Mouse (Mus musculus) limb, embryonic 12.5 days (tissue): ENCODE measurements around the gene Dlx1. TPM values are rescaled to one million over a fixed set of nuclear protein-coding genes. Genes with fewer than 3 reads are reported as not detected.

Source experiments
- ATAC-seq: fragments of 200-750 bp; cut with Nextera tagmentation; 2 replicates; pipeline ENCODE4 v1.8.0; 2017; ENCODE audit warnings: low read depth, moderate TSS enrichment; ENCODE audit not compliant: insufficient number of reproducible peaks, insufficient read depth, low FRiP score, low TSS enrichment
- H3K27ac ChIP-seq: fragments of 300-500 bp; sonication (generic); 2 replicates; pipeline ENCODE4 v1.5.1; 2016; ENCODE audit warnings: mild to moderate bottlenecking, moderate library complexity
- H3K27me3 ChIP-seq: fragments of 300-500 bp; sonication (generic); 2 replicates; pipeline ENCODE4 v1.6.1; 2016; ENCODE audit warnings: mild to moderate bottlenecking, moderate library complexity
- H3K36me3 ChIP-seq: fragments of 300-500 bp; sonication (generic); 2 replicates; pipeline ENCODE4 v1.6.1; 2016; ENCODE audit warnings: mild to moderate bottlenecking, moderate library complexity
- H3K4me1 ChIP-seq: fragments of 300-500 bp; sonication (generic); replicated peaks from 2 replicates; pipeline ENCODE4 v1.6.1; 2016
- H3K4me2 ChIP-seq: fragments of 300-500 bp; sonication (generic); 2 replicates; pipeline ENCODE4 v1.6.1; 2016; ENCODE audit warnings: mild to moderate bottlenecking, moderate library complexity
- H3K4me3 ChIP-seq: fragments of 300-500 bp; sonication (generic); replicated peaks from 2 replicates; pipeline ENCODE4 v1.5.1; 2016; ENCODE audit warnings: mild to moderate bottlenecking
- H3K9ac ChIP-seq: fragments of 300-500 bp; sonication (generic); replicated peaks from 2 replicates; pipeline ENCODE4 v1.6.1; 2016; ENCODE audit warnings: mild to moderate bottlenecking, moderate library complexity
- H3K9me3 ChIP-seq: fragments of 300-500 bp; sonication (generic); 2 replicates; pipeline ENCODE4 v1.6.1; 2016; ENCODE audit warnings: mild to moderate bottlenecking, moderate library complexity
- WGBS: fragments of 180-500 bp; shearing (Covaris S2); methylation state at CpG from one replicate; pipeline ENCODE4 v1.1.7; 2016; 5-methylcytosine and 5-hydroxymethylcytosine counted together
- polyA plus RNA-seq: library from polyadenylated mRNA; unstranded; fragments of >200 nt; fragmentation: Nextera tagmentation; extraction: Ambion mirVana; gene quantifications from 2 replicates; pipeline ENCODE4 v1.2.1, GENCODE M21; 2016

Dlx1 gene
- polyA plus RNA-seq, 1 experiment from 2014 or later = 6.3 TPM

DNA sequence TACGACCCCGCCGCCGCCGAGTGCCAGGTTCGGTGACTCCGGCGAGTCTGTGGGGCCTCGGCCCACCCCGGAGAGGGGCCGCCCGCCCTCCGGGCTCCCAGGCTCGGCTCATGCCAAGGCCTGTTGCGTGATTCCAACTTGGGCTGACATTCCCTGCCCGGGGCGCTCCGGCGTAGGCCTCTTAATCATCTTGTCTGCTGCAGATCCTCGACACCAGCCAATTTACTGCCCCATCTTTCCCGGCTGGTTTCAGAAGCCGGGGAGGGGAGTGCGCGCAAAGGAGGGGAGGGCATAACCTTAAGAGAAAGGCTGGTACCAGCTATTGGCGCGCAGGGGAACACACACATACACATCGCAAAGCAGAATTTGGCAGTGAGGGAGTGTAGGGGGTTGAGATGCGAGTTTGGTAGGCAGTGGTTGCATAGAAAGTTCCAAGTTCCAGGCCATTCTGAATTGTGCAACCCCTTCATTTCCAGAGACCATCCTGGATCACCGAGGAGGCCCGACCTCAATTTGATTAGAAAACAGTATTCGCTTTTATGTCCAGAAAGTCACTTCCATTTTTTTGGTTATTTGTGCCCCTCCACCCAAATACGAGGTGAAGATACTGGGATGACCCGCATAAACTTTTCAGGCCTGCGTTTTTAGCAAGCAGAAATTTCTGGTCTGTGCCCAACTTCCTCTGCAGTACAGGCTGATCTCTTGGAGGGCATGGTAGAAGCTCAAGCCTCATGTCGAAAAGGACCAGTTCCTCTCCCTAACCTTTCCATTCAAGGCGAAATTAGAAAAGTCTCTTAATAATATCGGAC, 13.7 kb downstream of the Dlx1 start:
- Histone ChIP-seq H3K9me3 (no peaks in the 10 kb centered on the region), H3K9ac (no peak overlapping the region), H3K27me3 (peaks cover 98% of the 10 kb centered on the region), H3K36me3 (no peaks in the 10 kb centered on the region), H3K4me1 (peaks cover 61% of the 10 kb centered on the region), H3K27ac (no peak overlapping the region), H3K4me2 (peak overlapping the region; percentile 49), H3K4me3 (peak overlapping the region; percentile 28)
- peak; percentile 17; the same call in 1 of the 2 replicates for ATAC-seq
- under 1% methylated on average over 37 of the region's 37 CpGs for WGBS

DNA sequence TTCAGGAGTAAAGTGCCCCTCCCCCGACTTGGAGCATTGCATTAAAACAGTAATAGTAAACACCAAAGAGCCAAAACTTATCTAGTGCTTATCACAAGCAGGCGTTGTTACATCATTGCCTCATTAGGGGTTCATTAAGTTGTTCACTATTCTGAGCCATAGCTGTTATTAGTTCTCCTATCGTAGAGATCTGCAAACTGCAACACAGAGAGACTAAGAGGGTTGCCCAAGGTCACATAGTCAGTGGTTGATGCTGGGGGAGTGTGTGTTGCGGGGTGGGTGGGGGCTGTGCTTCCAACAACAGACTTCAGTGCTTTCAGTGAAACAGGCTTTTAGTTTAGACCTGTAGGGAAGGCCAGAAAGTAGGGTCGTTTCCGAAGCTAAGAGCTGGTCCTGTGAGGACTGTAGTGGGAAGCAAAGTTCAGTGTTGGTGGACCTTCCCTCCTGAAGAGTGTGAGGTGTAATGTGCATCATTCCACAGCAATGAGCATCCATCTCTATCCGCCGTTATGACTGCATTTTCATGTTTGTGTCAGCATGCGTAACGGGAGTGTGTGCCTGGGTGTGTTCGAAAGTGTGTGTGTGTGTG, 14.4 kb downstream of the Dlx1 start:
- Histone ChIP-seq H3K4me2 (peak overlapping the region; percentile 45; the same call in 1 of the 2 replicates), H3K9ac (no peak overlapping the region), H3K4me3 (0 out of 2 replicates have a peak overlapping the region, but pooled peaks have one; percentile 25), H3K27ac (no peak overlapping the region), H3K27me3 (peaks cover 96% of the 10 kb centered on the region), H3K36me3 (no peaks in the 10 kb centered on the region), H3K4me1 (peaks cover 64% of the 10 kb centered on the region), H3K9me3 (no peaks in the 10 kb centered on the region)
- ATAC-seq = no peak
- 3% methylated on average over 11 of the region's 11 CpGs for WGBS

DNA sequence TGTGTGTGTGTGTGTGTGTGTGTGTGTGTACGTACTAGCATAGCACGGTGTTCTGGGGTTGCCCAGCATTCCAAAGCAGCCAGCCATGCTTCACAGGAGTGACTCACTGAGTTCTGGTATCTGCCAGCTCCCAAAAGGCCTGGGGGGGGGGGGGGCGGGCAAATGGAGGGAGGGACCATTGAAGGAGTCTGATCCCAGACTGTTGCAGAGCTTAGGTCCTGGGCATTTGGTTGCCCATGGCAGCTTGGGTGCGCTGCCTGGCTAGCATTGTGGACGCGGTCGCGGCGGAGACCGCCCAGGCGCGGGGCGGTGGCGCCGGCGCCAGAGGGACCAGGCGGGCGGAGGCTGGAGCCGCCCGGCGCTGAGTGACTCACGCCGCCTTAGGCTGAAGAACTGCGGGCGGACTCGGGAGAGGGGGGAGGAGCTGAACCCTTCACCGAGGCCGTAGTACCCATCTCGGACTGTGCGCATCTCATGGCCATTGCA, 14.9 kb downstream of the Dlx1 start:
- Histone ChIP-seq H3K27ac (no peak overlapping the region), H3K4me2 (peak overlapping the region; percentile 45), H3K9me3 (no peaks in the 10 kb centered on the region), H3K36me3 (no peaks in the 10 kb centered on the region), H3K9ac (peak overlapping the region; percentile 52), H3K4me3 (peak overlapping the region; percentile 25), H3K4me1 (peaks cover 65% of the 10 kb centered on the region), H3K27me3 (peaks cover 91% of the 10 kb centered on the region)
- under 1% methylated on average over 29 of the region's 30 CpGs for WGBS
- ATAC-seq = no peak

DNA sequence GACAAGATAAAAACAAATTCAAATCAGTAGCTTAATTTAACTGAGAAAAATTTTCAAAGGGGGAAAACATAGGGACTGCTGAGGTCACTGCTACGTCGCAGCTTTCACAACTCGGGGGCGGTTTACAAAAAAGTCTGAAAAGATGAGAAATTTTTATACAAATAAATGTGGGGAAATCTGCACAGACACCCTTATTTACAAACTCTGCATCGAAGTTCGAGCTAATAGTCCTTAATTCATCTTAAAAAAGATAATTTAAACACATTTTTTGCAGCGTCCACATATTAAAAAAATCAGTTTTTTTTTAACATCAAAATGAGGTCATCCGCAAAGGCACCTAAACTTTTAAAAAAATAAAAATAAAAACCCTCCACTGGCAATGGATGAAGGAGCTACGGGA, 15.6 kb downstream of the Dlx1 start:
- H3K27me3 ChIP-seq = peaks cover 90% of the 10 kb centered on the region
- H3K9ac ChIP-seq = no peak overlapping the region
- peaks cover 69% of the 10 kb centered on the region for H3K4me1 ChIP-seq
- H3K27ac ChIP-seq = no peak overlapping the region
- 4% methylated on average over 9 of the region's 9 CpGs for WGBS
- H3K9me3 ChIP-seq = no peaks in the 10 kb centered on the region
- H3K4me3 ChIP-seq = peak overlapping the region; percentile 56
- peak overlapping the region; percentile 99; the same call in 1 of the 2 replicates for H3K4me2 ChIP-seq
- ATAC-seq = no peak
- no peaks in the 10 kb centered on the region for H3K36me3 ChIP-seq

DNA sequence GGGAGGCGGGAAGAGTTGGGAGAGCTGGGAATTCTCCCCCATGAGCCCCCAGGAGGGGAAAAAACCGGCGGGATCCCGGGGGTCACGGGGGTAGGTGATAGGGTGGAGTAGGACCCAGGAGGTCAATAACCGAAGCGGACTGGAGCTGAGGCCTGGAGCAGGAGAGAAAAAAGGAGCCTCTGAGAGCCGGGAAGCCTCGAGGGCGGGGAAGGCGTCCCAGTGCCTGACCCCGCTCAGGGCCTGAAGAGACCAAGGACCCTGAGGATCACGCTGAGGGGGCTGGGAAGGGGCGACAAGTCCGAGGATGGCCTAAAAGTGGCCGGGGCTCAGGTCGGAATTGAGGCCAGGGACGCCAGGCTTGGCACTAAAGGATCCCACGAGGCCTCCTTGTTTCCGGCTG, 16.0 kb downstream of the Dlx1 start:
- WGBS = under 1% methylated on average over 20 of the region's 20 CpGs
- H3K9ac ChIP-seq = peak overlapping the region; percentile 51; the same call in 1 of the 2 replicates
- peak overlapping the region; percentile 99 for H3K4me2 ChIP-seq
- no peak overlapping the region for H3K27ac ChIP-seq
- H3K27me3 ChIP-seq = peaks cover 90% of the 10 kb centered on the region
- H3K36me3 ChIP-seq = no peaks in the 10 kb centered on the region
- peak overlapping the region; percentile 56 for H3K4me3 ChIP-seq
- H3K9me3 ChIP-seq = no peaks in the 10 kb centered on the region
- no peak for ATAC-seq
- H3K4me1 ChIP-seq = peaks cover 65% of the 10 kb centered on the region

DNA sequence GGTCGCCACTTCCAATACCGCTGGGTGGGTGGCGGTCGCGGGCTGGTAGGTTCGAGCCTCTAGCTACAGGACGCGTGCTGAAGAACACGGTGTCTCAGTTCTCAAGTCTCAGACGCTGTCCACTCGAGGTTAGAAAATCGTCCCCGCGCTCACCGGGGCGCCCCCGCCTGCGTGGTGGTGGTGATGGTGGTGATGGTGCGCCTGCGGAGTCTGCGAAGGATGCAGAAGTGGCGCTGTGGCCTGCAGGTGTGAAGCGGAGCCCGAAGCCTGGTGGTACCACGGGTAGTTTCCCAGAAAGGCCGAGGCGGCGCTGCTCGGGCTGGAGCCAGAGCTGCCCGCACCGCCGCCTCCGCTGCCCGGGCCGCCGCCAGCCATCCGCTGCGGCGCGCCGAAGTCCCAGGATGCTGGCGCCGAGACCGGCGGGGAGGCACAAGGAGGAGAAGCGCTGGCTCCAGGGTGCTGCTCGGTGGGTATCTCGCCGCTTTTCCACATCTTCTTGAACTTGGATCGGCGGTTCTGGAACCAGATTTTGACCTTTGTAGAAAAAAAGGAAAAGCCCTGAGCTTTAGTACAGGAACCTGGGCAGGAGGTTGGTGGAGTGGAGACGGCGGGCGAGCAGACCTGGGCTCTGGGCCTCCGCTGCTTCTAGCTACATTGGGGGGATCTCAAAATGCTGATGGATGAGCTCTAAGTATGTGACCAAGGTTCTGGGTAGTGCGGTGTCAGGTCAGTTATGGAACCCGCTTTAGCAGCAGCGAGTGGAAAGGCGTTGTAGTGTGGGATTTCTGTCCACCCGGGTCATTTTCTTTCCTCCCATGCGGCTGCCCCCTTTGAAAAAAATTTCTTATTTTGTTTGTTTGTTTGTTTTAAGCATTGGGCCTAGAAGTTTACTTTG, 16.7 kb downstream of the Dlx1 start:
- no peaks in the 10 kb centered on the region for H3K36me3 ChIP-seq
- peaks cover 63% of the 10 kb centered on the region for H3K4me1 ChIP-seq
- H3K4me2 ChIP-seq = peak overlapping the region; percentile 99
- no peaks in the 10 kb centered on the region for H3K9me3 ChIP-seq
- WGBS = under 1% methylated on average over 59 of the region's 61 CpGs
- peak overlapping the region; percentile 56 for H3K4me3 ChIP-seq
- no peak for ATAC-seq
- H3K9ac ChIP-seq = peak overlapping the region; percentile 51
- no peak overlapping the region for H3K27ac ChIP-seq
- H3K27me3 ChIP-seq = peaks cover 90% of the 10 kb centered on the region

DNA sequence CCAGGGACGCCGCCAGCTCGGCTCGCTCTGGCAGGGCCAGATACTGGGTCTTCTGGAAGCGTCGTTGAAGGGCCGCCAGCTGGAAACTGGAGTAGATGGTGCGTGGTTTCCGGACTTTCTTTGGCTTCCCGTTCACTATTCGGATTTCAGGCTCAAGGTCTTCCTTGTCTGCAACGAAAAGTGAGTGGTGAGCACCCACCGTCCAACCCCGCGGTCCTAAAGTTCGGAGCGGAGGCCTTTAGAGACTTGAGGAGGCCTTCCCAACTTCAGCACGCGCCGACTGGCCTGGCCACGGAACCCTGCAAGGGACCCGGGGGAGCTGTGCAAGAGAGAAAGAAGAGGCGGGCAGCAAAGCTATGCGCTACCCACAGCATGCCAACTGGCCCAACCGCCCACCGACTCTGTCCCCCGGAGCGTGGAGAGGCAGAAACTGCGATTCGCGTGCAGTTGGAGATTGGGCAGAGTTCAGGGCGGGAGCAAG, 17.5 kb downstream of the Dlx1 start:
- H3K27ac ChIP-seq = peak overlapping the region; percentile 45; the same call in 1 of the 2 replicates
- H3K4me1 ChIP-seq = peaks cover 56% of the 10 kb centered on the region
- H3K9ac ChIP-seq = peak overlapping the region; percentile 44
- peak overlapping the region; percentile 56 for H3K4me3 ChIP-seq
- peak overlapping the region; percentile 99 for H3K4me2 ChIP-seq
- H3K27me3 ChIP-seq = peaks cover 90% of the 10 kb centered on the region
- H3K9me3 ChIP-seq = no peaks in the 10 kb centered on the region
- H3K36me3 ChIP-seq = no peaks in the 10 kb centered on the region
- ATAC-seq = no peak
- WGBS = under 1% methylated on average over 32 of the region's 32 CpGs

DNA sequence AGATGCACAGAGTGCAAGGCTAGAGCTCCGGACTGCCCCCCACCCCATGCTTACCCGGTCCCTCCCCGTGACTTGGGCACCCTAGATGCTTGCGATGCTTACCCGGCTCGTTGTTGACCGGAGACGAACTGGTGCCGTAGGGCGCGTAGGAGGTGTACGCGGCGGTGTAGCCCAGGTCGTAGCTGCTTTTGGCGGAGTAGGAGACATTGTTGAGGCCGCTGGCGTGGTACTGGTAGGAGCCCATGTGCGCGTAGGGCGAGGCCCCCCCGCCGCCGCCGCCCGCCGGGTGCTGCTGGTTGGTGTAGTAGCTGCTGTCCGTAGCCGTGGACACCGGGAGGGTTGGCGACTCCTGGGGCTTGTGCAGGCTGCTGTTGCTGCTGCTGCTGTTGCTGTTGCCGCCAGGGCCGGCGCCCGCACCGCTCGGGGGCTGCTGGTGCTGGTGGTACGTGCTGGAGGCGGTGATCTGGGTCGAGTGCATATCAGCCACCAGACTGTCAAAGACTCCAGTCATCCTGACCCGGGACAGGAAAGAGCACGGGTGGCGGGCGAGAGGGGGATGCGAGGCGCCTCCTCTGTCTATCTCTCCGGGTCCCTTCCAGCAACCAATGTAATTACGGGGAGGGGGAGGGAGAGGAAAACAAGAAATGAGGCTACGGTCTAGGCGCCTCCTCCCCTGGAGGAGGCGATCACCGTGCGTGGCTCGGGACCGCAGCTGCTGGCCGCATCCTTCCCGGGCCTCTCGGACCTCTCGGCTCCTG, 18.1 kb downstream of the Dlx1 start:
- H3K27ac ChIP-seq = peak overlapping the region; percentile 45; the same call in 1 of the 2 replicates
- peaks cover 50% of the 10 kb centered on the region for H3K4me1 ChIP-seq
- H3K9ac ChIP-seq = peak overlapping the region; percentile 44
- peaks cover 90% of the 10 kb centered on the region for H3K27me3 ChIP-seq
- H3K36me3 ChIP-seq = no peaks in the 10 kb centered on the region
- WGBS = 1% methylated on average over 58 of the region's 59 CpGs
- peak overlapping the region; percentile 56 for H3K4me3 ChIP-seq
- peak overlapping the region; percentile 99 for H3K4me2 ChIP-seq
- no peaks in the 10 kb centered on the region for H3K9me3 ChIP-seq
- peak; percentile 30; the same call in 1 of the 2 replicates for ATAC-seq

DNA sequence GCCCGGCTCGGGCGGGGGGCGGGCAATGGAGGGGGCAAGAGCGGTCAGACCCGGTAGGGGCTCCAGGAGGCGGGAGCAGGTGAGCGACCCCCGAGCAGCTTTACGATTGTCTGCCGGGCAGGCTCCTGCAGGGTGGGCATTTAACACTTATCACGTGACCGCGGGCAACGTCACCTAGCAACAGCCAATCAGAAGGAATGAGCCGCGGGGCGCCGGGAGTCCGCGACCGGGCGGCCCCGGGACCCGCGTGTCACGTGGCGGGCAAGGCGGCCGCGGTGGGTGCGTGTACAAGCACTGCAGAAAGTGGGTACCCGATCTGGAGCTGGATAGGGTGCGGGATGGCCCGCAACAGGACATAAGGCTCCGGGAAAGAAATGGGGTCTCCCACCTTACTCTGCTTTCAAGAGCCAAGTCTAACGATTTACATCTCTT, 18.7 kb downstream of the Dlx1 start, which contains the start of gene Dlx2:
Gene Dlx2, minus strand, starts transcription at position 115 of the 432 bp plus-strand sequence.
- ATAC-seq = peak; percentile 37; the same call in 1 of the 2 replicates
- Histone ChIP-seq H3K27me3 (peaks cover 90% of the 10 kb centered on the region), H3K9ac (peak within 1 kb of the TSS; percentile 44), H3K9me3 (no peaks in the 10 kb centered on the region), H3K4me2 (peak within 1 kb of the TSS; percentile 99), H3K4me3 (peak within 1 kb of the TSS; percentile 56), H3K27ac (peak within 1 kb of the TSS; percentile 45; the same call in 1 of the 2 replicates), H3K4me1 (peaks cover 48% of the 10 kb centered on the region), H3K36me3 (no peaks in the 10 kb centered on the region)
- WGBS = under 1% methylated on average over 37 of the region's 37 CpGs

DNA sequence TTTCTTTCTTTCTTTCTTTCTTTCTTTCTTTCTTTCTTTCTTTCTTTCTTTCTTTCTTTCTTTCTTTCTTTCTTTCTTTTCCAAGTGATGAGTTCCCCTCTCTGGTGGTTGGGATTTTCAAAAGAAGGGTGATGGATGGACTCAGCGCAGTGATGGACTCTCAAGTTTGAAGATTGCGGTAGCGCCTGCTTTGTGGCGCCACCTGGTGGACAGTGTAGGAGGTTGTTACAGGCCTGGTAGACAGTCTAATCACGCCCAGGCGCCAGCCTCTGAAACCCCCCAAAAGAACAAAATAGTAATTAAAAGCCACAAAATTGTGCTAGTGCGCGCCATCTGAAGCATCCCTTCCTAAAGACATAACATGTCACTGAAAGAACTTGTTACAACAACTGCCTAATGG, 19.9 kb downstream of the Dlx1 start:
- no peak overlapping the region for H3K27ac ChIP-seq
- peaks cover 45% of the 10 kb centered on the region for H3K4me1 ChIP-seq
- no peaks in the 10 kb centered on the region for H3K9me3 ChIP-seq
- peaks cover 90% of the 10 kb centered on the region for H3K27me3 ChIP-seq
- ATAC-seq = no peak
- H3K4me2 ChIP-seq = peak overlapping the region; percentile 13; the same call in 1 of the 2 replicates
- H3K36me3 ChIP-seq = no peaks in the 10 kb centered on the region
- no peak overlapping the region for H3K4me3 ChIP-seq
- no peak overlapping the region for H3K9ac ChIP-seq
- WGBS = 1% methylated on average over 8 of the region's 8 CpGs
